Mouse (Mus musculus): ENCODE results near the gene Ticam1. TPM values are rescaled to one million over a fixed set of nuclear protein-coding genes. Genes with fewer than 3 reads are reported as not detected.

Gene Ticam1
- total and polyA plus RNA-seq, 2 experiments from 2014 or later, result 0.91 to 3.7 TPM

GRCm38 (mm10) chr17:56305826-56306225 lies 29.2 kb upstream of the Ticam1 start:
- DNase-seq (ENCODE audit: low spot score) (peak; percentile 7), ATAC-seq (ENCODE audit: low FRiP score) (no peak)
- no peak overlapping the region for H3K4me3 ChIP-seq (ENCODE audit: low read depth, low read length)
- H3K27ac ChIP-seq (ENCODE audit: low read depth, low read length), result no peak overlapping the region
- no peak overlapping the region for H3K9ac ChIP-seq (replicated peaks; ENCODE audit: low read length, poor library complexity, severe bottlenecking)
- TF ChIP-seq CTCF (IDR thresholded peaks at IDR 0.05), result peak; percentile 55
- H3K4me1 ChIP-seq (ENCODE audit: insufficient read depth, low read length), result 0 out of 2 replicates have a peak, but pooled peaks cover 3% of the 10 kb centered on the region
- no peak overlapping the region for H3K4me2 ChIP-seq (ENCODE audit: low read depth, low read length, poor library complexity, severe bottlenecking)
- H3K27me3 ChIP-seq (ENCODE audit: insufficient read depth, low read length), result no peaks in the 10 kb centered on the region
- H3K9me3 ChIP-seq (ENCODE audit: low read length), result no peaks in the 10 kb centered on the region
- H3K36me3 ChIP-seq (ENCODE audit: insufficient read depth, low read length), result no peaks in the 10 kb centered on the region
- 63% methylated on average over 8 of the region's 8 CpGs for WGBS

- 36% methylated on average over 8 of the region's 9 CpGs for WGBS
- H3K4me3 ChIP-seq (ENCODE audit: low read depth, low read length), result no peak overlapping the region
- no peak overlapping the region for H3K9ac ChIP-seq (replicated peaks; ENCODE audit: low read length, poor library complexity, severe bottlenecking)
Observed at GRCm38 (mm10) chr17:56305156-56305555, 28.6 kb upstream of the Ticam1 start.

GRCm38 (mm10) chr17:56304718-56305117 lies 28.1 kb upstream of the Ticam1 start:
- peak overlapping the region; percentile 60; the same call in 1 of the 2 replicates for H3K4me3 ChIP-seq (ENCODE audit: low read depth, low read length)
- H3K27ac ChIP-seq (ENCODE audit: low read depth, low read length), result no peak overlapping the region
- no peak for ATAC-seq (ENCODE audit: low FRiP score)
- H3K9me3 ChIP-seq (ENCODE audit: low read length), result no peaks in the 10 kb centered on the region
- H3K9ac ChIP-seq (replicated peaks; ENCODE audit: low read length, poor library complexity, severe bottlenecking), result no peak overlapping the region
- DNase-seq (ENCODE audit: low spot score), result no peak
- no peaks in the 10 kb centered on the region for H3K36me3 ChIP-seq (ENCODE audit: insufficient read depth, low read length)
- WGBS, result 13% methylated on average over 11 of the region's 11 CpGs
- no peak for TF ChIP-seq CTCF (IDR thresholded peaks at IDR 0.05)
- H3K27me3 ChIP-seq (ENCODE audit: insufficient read depth, low read length), result no peaks in the 10 kb centered on the region
- peak overlapping the region; percentile 95 for H3K4me2 ChIP-seq (ENCODE audit: low read depth, low read length, poor library complexity, severe bottlenecking)
- 0 out of 2 replicates have a peak, but pooled peaks cover 3% of the 10 kb centered on the region for H3K4me1 ChIP-seq (ENCODE audit: insufficient read depth, low read length)

More at GRCm38 (mm10) chr17:56305156-56305555, 28.6 kb upstream of the Ticam1 start:
- no peak for ATAC-seq (ENCODE audit: low FRiP score)
- TF ChIP-seq CTCF (IDR thresholded peaks at IDR 0.05), result no peak
- H3K36me3 ChIP-seq (ENCODE audit: insufficient read depth, low read length), result no peaks in the 10 kb centered on the region
- H3K27ac ChIP-seq (ENCODE audit: low read depth, low read length), result no peak overlapping the region
- peak overlapping the region; percentile 95; the same call in 1 of the 2 replicates for H3K4me2 ChIP-seq (ENCODE audit: low read depth, low read length, poor library complexity, severe bottlenecking)
- H3K4me1 ChIP-seq (ENCODE audit: insufficient read depth, low read length), result 0 out of 2 replicates have a peak, but pooled peaks cover 3% of the 10 kb centered on the region
- H3K27me3 ChIP-seq (ENCODE audit: insufficient read depth, low read length), result no peaks in the 10 kb centered on the region
- no peak for DNase-seq (ENCODE audit: low spot score)
- H3K9me3 ChIP-seq (ENCODE audit: low read length), result no peaks in the 10 kb centered on the region

GRCm38 (mm10) chr17:56303847-56304586 lies 27.4 kb upstream of the Ticam1 start:
- Histone ChIP-seq H3K4me1 (ENCODE audit: insufficient read depth, low read length) (0 out of 2 replicates have a peak, but pooled peaks cover 3% of the 10 kb centered on the region), H3K4me2 (ENCODE audit: low read depth, low read length, poor library complexity, severe bottlenecking) (peak overlapping the region; percentile 95), H3K9ac (replicated peaks; ENCODE audit: low read length, poor library complexity, severe bottlenecking) (0 out of 2 replicates have a peak overlapping the region, but pooled peaks have one; percentile 44), H3K9me3 (ENCODE audit: low read length) (no peaks in the 10 kb centered on the region), H3K4me3 (ENCODE audit: low read depth, low read length) (peak overlapping the region; percentile 60), H3K27me3 (ENCODE audit: insufficient read depth, low read length) (no peaks in the 10 kb centered on the region), H3K27ac (ENCODE audit: low read depth, low read length) (no peak overlapping the region), H3K36me3 (ENCODE audit: insufficient read depth, low read length) (no peaks in the 10 kb centered on the region)
- under 1% methylated on average over 64 of the region's 68 CpGs for WGBS
- no peak for TF ChIP-seq CTCF (IDR thresholded peaks at IDR 0.05)
- DNase-seq (ENCODE audit: low spot score), result peak; percentile 95
- peak; percentile 96 for ATAC-seq (ENCODE audit: low FRiP score)

GRCm38 (mm10) chr17:56303160-56303846 lies 26.7 kb upstream of the Ticam1 start, which contains the start of gene Uhrf1:
Uhrf1 (plus strand) TSS chr17:56303321.
- ATAC-seq (ENCODE audit: low FRiP score), result peak; percentile 18
- Histone ChIP-seq H3K4me2 (ENCODE audit: low read depth, low read length, poor library complexity, severe bottlenecking) (peak within 1 kb of the TSS; percentile 95), H3K9ac (replicated peaks; ENCODE audit: low read length, poor library complexity, severe bottlenecking) (0 out of 2 replicates have a peak within 1 kb of the TSS, but pooled peaks have one; percentile 44), H3K4me3 (ENCODE audit: low read depth, low read length) (peak within 1 kb of the TSS; percentile 60), H3K36me3 (ENCODE audit: insufficient read depth, low read length) (no peaks in the 10 kb centered on the region), H3K9me3 (ENCODE audit: low read length) (no peaks in the 10 kb centered on the region), H3K27ac (ENCODE audit: low read depth, low read length) (no peak within 1 kb of the TSS), H3K27me3 (ENCODE audit: insufficient read depth, low read length) (no peaks in the 10 kb centered on the region), H3K4me1 (ENCODE audit: insufficient read depth, low read length) (0 out of 2 replicates have a peak, but pooled peaks cover 3% of the 10 kb centered on the region)
- WGBS, result under 1% methylated on average over 43 of the region's 43 CpGs
- peak; percentile 77 for DNase-seq (ENCODE audit: low spot score)
- TF ChIP-seq CTCF (IDR thresholded peaks at IDR 0.05), result no peak
